Mouse (Mus musculus): ENCODE results near the gene Camk1g.

DNA sequence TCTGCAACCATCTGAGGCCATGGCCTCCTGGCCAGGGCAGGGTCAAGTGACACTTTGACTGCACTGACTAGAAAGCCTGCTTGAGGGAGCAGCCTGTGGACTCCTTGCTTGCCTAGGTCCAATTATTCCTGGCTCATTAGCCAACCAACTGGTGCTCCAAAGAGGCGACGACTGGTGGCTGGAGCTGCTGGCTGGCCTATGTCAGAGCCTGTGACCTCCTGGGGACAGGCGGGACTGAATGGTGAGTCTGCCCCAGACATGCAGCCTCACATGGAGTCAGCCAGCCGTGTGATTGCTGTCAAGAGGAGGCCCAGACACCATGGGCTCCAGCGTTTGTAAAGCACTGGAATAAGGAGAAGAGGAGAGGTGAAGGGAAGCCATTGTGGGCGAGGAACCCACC, 8.9 kb downstream of the Camk1g start:
- TF ChIP-seq CTCF (IDR thresholded peaks at IDR 0.05; ENCODE audit: extremely low read depth, insufficient read depth, low read length) (no peak), POLR2A (IDR thresholded peaks at IDR 0.05; ENCODE audit: extremely low read depth, insufficient read depth, low read length) (no peak)

Data from cortical plate, adult 2 months (tissue).